Mouse (Mus musculus) ES-Bruce4 (cell line): ENCODE measurements around the gene Meox1.

ENCODE experiments used
- EP300 ChIP-seq: IDR thresholded peaks from 2 replicates; pipeline ENCODE4 v1.6.1; 2011; ENCODE audit warnings: low read depth, low read length; ENCODE audit not compliant: insufficient read depth
- POLR2A ChIP-seq: IDR thresholded peaks from one replicate; pipeline ENCODE4 v1.8.1; 2011; ENCODE audit warnings: low read length; ENCODE audit not compliant: insufficient read depth

GRCm38 (mm10) chr11:101871435-101871834 lies 22.7 kb downstream of the Meox1 start:
- TF ChIP-seq POLR2A: no peak
- TF ChIP-seq EP300: no peak
